Mouse (Mus musculus) MEL (cell line): Measurements from ENCODE around the gene Opcml. TPM values are rescaled to one million over a fixed set of nuclear protein-coding genes. Genes with fewer than 3 reads are reported as not detected.

Experiments used
- DNase-seq: peaks from one replicate; pipeline ENCODE4 v3.0.0; 2011; ENCODE audit warnings: low read depth, low spot score
- H3K27ac ChIP-seq: 2 replicates; pipeline ENCODE4 v1.5.1; 2012; ENCODE audit warnings: low read depth, mild to moderate bottlenecking, control low read depth, low read length, moderate library complexity; ENCODE audit not compliant: control insufficient read depth
- H3K27me3 ChIP-seq, 2 experiments: fragments of 150-350 bp in 1 of 2; sonication (generic) in 1 of 2; 2 replicates each; pipeline ENCODE4 v1.6.1; 2012; ENCODE audit warnings: low read length in 2 of 2, mild to moderate bottlenecking in 2 of 2, improper control_type of control experiment in 1 of 2, moderate library complexity in 1 of 2; ENCODE audit not compliant: insufficient read depth in 2 of 2, control insufficient read depth in 1 of 2
- H3K36me3 ChIP-seq, 2 experiments: 2 replicates each; pipeline ENCODE4 v1.6.1; 2012 to 2014; ENCODE audit warnings: low read length in 2 of 2, improper control_type of control experiment in 1 of 2, inconsistent platforms in 1 of 2, mild to moderate bottlenecking in 1 of 2; ENCODE audit not compliant: insufficient read depth in 2 of 2, control insufficient read depth in 1 of 2
- H3K4me1 ChIP-seq, 2 experiments: fragments of 150-350 bp in 1 of 2; sonication (generic) in 1 of 2; 2 replicates each; pipeline ENCODE4 v1.6.1; 2012; ENCODE audit warnings: low read length in 2 of 2, improper control_type of control experiment in 1 of 2, mild to moderate bottlenecking in 1 of 2; ENCODE audit not compliant: insufficient read depth in 2 of 2, control insufficient read depth in 1 of 2
- H3K4me3 ChIP-seq, 2 experiments: fragments of 150-350 bp in 1 of 2; sonication (generic) in 1 of 2; 2 replicates each; pipeline ENCODE4 v1.5.1; 2012; ENCODE audit warnings: low read depth in 2 of 2, low read length in 2 of 2, mild to moderate bottlenecking in 2 of 2, moderate library complexity in 2 of 2, control low read depth in 1 of 2, improper control_type of control experiment in 1 of 2; ENCODE audit not compliant: control insufficient read depth in 1 of 2, insufficient read depth in 1 of 2
- H3K79me2 ChIP-seq: 2 replicates; pipeline ENCODE4 v1.6.1; 2012; ENCODE audit warnings: mild to moderate bottlenecking, low read length, moderate library complexity; ENCODE audit not compliant: control insufficient read depth, poor library complexity, insufficient read depth
- H3K9ac ChIP-seq: 2 replicates; pipeline ENCODE4 v1.6.1; 2012; ENCODE audit warnings: low read depth, mild to moderate bottlenecking, control low read depth, low read length, moderate library complexity; ENCODE audit not compliant: control insufficient read depth, poor library complexity, severe bottlenecking
- H3K9me3 ChIP-seq: fragments of 150-350 bp; sonication (generic); replicated peaks from 2 replicates; pipeline ENCODE4 v1.6.1; 2012; ENCODE audit warnings: mild to moderate bottlenecking, low read length, improper control_type of control experiment, moderate library complexity; ENCODE audit not compliant: insufficient read depth
- BHLHE40 ChIP-seq: IDR thresholded peaks from 2 replicates; pipeline ENCODE4 v1.6.1; 2012; ENCODE audit warnings: low read depth, mild to moderate bottlenecking, inconsistent platforms, low read length, improper control_type of control experiment, borderline replicate concordance
- CTCF ChIP-seq, 3 experiments: IDR thresholded peaks in 2 of 3; conservative IDR thresholded peaks in 1 of 3; 2 replicates each; pipeline ENCODE4 v1.5.1; 2011 to 2012; ENCODE audit warnings: low read length in 3 of 3, low read depth in 2 of 3, mild to moderate bottlenecking in 2 of 3, improper control_type of control experiment in 1 of 3, inconsistent platforms in 1 of 3, mixed read lengths in 1 of 3, moderate library complexity in 1 of 3; ENCODE audit not compliant: control insufficient read depth in 1 of 3, insufficient read depth in 1 of 3, poor library complexity in 1 of 3, severe bottlenecking in 1 of 3
- E2F4 ChIP-seq: IDR thresholded peaks from 2 replicates; pipeline ENCODE4 v1.6.1; 2011; ENCODE audit warnings: low read depth, low read length, improper control_type of control experiment, borderline replicate concordance
- GABPA ChIP-seq: IDR thresholded peaks from 2 replicates; pipeline ENCODE4 v1.6.1; 2012; ENCODE audit warnings: low read depth, mild to moderate bottlenecking, inconsistent platforms, low read length, improper control_type of control experiment, moderate library complexity
- JUND ChIP-seq: IDR thresholded peaks from 2 replicates; pipeline ENCODE4 v1.6.1; 2011; ENCODE audit warnings: low read depth, mild to moderate bottlenecking, improper control_type of control experiment, low read length
- MAX ChIP-seq: IDR thresholded peaks from 2 replicates; pipeline ENCODE4 v1.6.1; 2011; ENCODE audit warnings: low read length, improper control_type of control experiment
- MAZ ChIP-seq: IDR thresholded peaks from 2 replicates; pipeline ENCODE4 v1.6.1; 2012; ENCODE audit warnings: low read depth, mild to moderate bottlenecking, inconsistent platforms, low read length, improper control_type of control experiment
- MXI1 ChIP-seq: IDR thresholded peaks from 2 replicates; pipeline ENCODE4 v1.6.1; 2011; ENCODE audit warnings: mild to moderate bottlenecking, low read depth, low read length, improper control_type of control experiment
- MYC ChIP-seq: IDR thresholded peaks from 2 replicates; pipeline ENCODE4 v1.6.1; 2011; ENCODE audit warnings: low read depth, mild to moderate bottlenecking, low read length, improper control_type of control experiment, moderate library complexity
- POLR2AphosphoS5 ChIP-seq: IDR thresholded peaks from 2 replicates; pipeline ENCODE4 v1.6.1; 2012; ENCODE audit warnings: low read depth, borderline replicate concordance, mild to moderate bottlenecking, inconsistent platforms, low read length, moderate library complexity, mixed read lengths
- TAL1 ChIP-seq: IDR thresholded peaks from 2 replicates; pipeline ENCODE4 v1.6.1; 2012; ENCODE audit warnings: mild to moderate bottlenecking, inconsistent platforms, low read length, moderate library complexity, mixed read lengths
- TBP ChIP-seq: IDR thresholded peaks from 2 replicates; pipeline ENCODE4 v1.8.0; 2011; ENCODE audit warnings: low read depth, low read length, improper control_type of control experiment
- TCF12 ChIP-seq: IDR thresholded peaks from 2 replicates; pipeline ENCODE4 v1.6.1; 2014; ENCODE audit warnings: low read depth, mild to moderate bottlenecking, inconsistent platforms, low read length, improper control_type of control experiment, moderate library complexity
- UBTF ChIP-seq: IDR thresholded peaks from 2 replicates; pipeline ENCODE4 v1.6.1; 2012; ENCODE audit warnings: low read depth, mild to moderate bottlenecking, inconsistent platforms, low read length, improper control_type of control experiment, moderate library complexity, borderline replicate concordance; ENCODE audit not compliant: insufficient read depth
- USF2 ChIP-seq, 2 experiments: IDR thresholded peaks; 2 replicates each; pipeline ENCODE4 v1.6.1; 2011 to 2012; ENCODE audit warnings: improper control_type of control experiment in 2 of 2, low read length in 2 of 2, borderline replicate concordance in 1 of 2, inconsistent platforms in 1 of 2, low read depth in 1 of 2, mild to moderate bottlenecking in 1 of 2; ENCODE audit not compliant: insufficient read depth in 1 of 2
- ZKSCAN1 ChIP-seq: IDR thresholded peaks from 2 replicates; pipeline ENCODE4 v1.6.1; 2012; ENCODE audit warnings: low read depth, mild to moderate bottlenecking, inconsistent platforms, low read length, improper control_type of control experiment, moderate library complexity
- polyA plus RNA-seq, 2 experiments: library from polyadenylated mRNA; stranded (reverse) in 1 of 2; unstranded in 1 of 2; fragments of >175 nt in 1 of 2; fragments of >200 nt in 1 of 2; gene quantifications; 2 replicates each; pipeline versions ENCODE4 v1.2.1 to v1.2.4; 2012; ENCODE audit warnings: low replicate concordance in 2 of 2, low read depth in 1 of 2; ENCODE audit not compliant: insufficient read length in 2 of 2, insufficient read depth in 1 of 2, missing spikeins in 1 of 2
- total RNA-seq: library from RNA; depleted of rRNA; stranded (reverse); fragments of 300-350 nt; gene quantifications from 2 replicates; pipeline ENCODE4 v1.2.3, GENCODE M21; 2012

Gene Opcml
- total and polyA plus RNA-seq, 3 experiments, result not detected

DNA sequence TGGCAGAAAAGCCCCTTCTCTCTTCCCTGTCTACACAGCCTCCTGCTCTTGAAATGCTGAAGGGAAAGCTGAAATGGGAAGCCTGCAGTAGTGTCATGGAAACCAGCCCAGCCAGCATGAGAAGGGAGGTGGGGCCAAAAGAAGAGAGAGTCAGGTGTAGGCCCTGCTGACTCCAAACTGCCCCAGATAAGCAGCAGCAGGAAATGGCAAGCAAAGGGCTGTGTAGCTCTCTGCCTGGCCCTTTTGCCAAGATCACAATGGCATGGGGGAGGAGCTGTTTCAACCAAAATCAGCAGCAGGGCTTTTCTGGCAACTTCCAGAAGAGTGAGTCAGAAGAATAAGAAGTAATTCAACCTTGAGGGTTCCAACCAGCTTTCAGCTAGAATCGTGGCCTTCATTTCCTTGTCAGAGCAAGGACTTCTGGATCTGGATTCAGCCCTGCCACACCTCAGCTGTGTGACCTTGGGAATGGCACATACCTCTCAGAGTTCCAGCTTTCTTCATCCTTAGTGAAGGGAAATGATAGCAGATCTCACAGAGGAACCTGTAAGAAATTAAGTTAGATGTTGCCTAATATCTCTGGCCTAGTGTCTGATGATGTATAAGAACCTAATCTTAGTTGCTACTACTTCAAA is 499.2 kb downstream of the Opcml start:
- H3K9me3 ChIP-seq, result no peaks in the 10 kb centered on the region
- H3K27ac ChIP-seq, result no peak overlapping the region
- H3K79me2 ChIP-seq, result no peaks in the 10 kb centered on the region
- no peak for DNase-seq
- H3K4me3 ChIP-seq, result no peak overlapping the region
- H3K27me3 ChIP-seq, result no peaks in the 10 kb centered on the region
- H3K36me3 ChIP-seq, result no peaks in the 10 kb centered on the region
- H3K4me1 ChIP-seq, result no peaks in the 10 kb centered on the region
- no peak for TF ChIP-seq POLR2AphosphoS5
- TF ChIP-seq UBTF, result no peak
- TF ChIP-seq MAZ, result no peak
- no peak for TF ChIP-seq TAL1
- no peak overlapping the region for H3K9ac ChIP-seq

DNA sequence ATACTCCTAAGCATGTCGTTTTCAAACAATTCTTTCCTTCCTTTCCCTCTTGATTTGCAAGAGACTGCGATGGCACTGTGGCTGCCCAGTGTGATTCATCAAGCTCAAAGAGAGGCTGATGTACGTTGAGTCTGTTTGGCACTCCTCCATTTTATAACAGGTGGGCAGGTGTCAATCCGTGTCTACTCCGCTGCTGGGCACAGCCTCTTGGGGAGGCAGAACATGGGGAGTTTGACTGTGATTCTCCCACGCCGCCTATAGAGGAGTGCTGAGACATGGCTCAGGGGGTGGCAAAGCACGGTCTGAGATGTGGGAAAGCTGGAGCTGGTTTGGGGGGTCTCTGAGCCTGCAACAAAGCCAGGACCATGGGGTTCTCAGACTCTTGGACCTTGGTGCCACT is 513.1 kb downstream of the Opcml start:
- DNase-seq, result no peak
- Histone ChIP-seq H3K27ac (no peak overlapping the region), H3K4me3 (no peak overlapping the region), H3K36me3 (no peaks in the 10 kb centered on the region), H3K4me1 (no peaks in the 10 kb centered on the region), H3K9me3 (no peaks in the 10 kb centered on the region), H3K27me3 (no peaks in the 10 kb centered on the region; a peak in 1 of 4 replicates), H3K79me2 (no peaks in the 10 kb centered on the region), H3K9ac (no peak overlapping the region)
- TF ChIP-seq TCF12 (no peak), MYC (no peak), MAX (no peak), CTCF (IDR thresholded peaks at IDR 0.05 in 2 of 3, conservative IDR thresholded peaks at IDR 0.05 in 1 of 3; ENCODE audit: control insufficient read depth in 1 of 3, insufficient read depth in 1 of 3, low read depth in 2 of 3, low read length in 3 of 3, poor library complexity in 1 of 3, severe bottlenecking in 1 of 3) (no peak), USF2 (IDR thresholded peaks at IDR 0.05; ENCODE audit: borderline replicate concordance in 1 of 2, insufficient read depth in 1 of 2, low read depth in 1 of 2, low read length in 2 of 2) (no peak), BHLHE40 (no peak), JUND (no peak), GABPA (no peak), TBP (no peak), MXI1 (no peak), E2F4 (no peak), ZKSCAN1 (no peak)
